Mouse (Mus musculus) lung, embryonic 15.5 days (tissue): ENCODE measurements around the gene Zfp341. TPM values are rescaled to one million over a fixed set of nuclear protein-coding genes. Genes with fewer than 3 reads are reported as not detected.
A peak's percentile ranks its signal among the peaks of the same experiment; 100 is the strongest.

Source experiments
- ATAC-seq: fragments of 200-750 bp; cut with Nextera tagmentation; 2 replicates; pipeline ENCODE4 v1.8.0; 2017; ENCODE audit warnings: moderate number of reproducible peaks, borderline replicate concordance; ENCODE audit not compliant: low FRiP score, low TSS enrichment; ENCODE audit errors: extremely low read depth
- H3K27ac ChIP-seq: fragments of 300-500 bp; sonication (generic); 2 replicates; pipeline ENCODE4 v1.5.1; 2015; ENCODE audit warnings: moderate library complexity, mild to moderate bottlenecking, inconsistent platforms
- H3K27me3 ChIP-seq: fragments of 300-500 bp; sonication (generic); 2 replicates; pipeline ENCODE4 v1.6.1; 2015; ENCODE audit warnings: inconsistent platforms
- H3K36me3 ChIP-seq: fragments of 300-500 bp; sonication (generic); 2 replicates; pipeline ENCODE4 v1.6.1; 2015; ENCODE audit warnings: inconsistent platforms
- H3K4me1 ChIP-seq: fragments of 300-500 bp; sonication (generic); 2 replicates; pipeline ENCODE4 v1.6.1; 2015; ENCODE audit warnings: inconsistent platforms
- H3K4me2 ChIP-seq: fragments of 300-500 bp; sonication (generic); 2 replicates; pipeline ENCODE4 v1.6.1; 2015; ENCODE audit warnings: inconsistent platforms, mild to moderate bottlenecking, moderate library complexity
- H3K4me3 ChIP-seq: fragments of 300-500 bp; sonication (generic); 2 replicates; pipeline ENCODE4 v1.5.1; 2015; ENCODE audit warnings: mild to moderate bottlenecking, inconsistent platforms
- H3K9ac ChIP-seq: fragments of 300-500 bp; sonication (generic); 2 replicates; pipeline ENCODE4 v1.6.1; 2015; ENCODE audit warnings: inconsistent platforms
- H3K9me3 ChIP-seq: fragments of 300-500 bp; sonication (generic); 2 replicates; pipeline ENCODE4 v1.6.1; 2016; ENCODE audit warnings: inconsistent platforms
- WGBS: fragments of 180-500 bp; shearing (Covaris S2); methylation state at CpG from one replicate; pipeline ENCODE4 v1.1.7; 2015; 5-methylcytosine and 5-hydroxymethylcytosine counted together
- polyA plus RNA-seq: library from polyadenylated mRNA; unstranded; fragments of >200 nt; fragmentation: Nextera tagmentation; extraction: Ambion mirVana; gene quantifications from 2 replicates; pipeline ENCODE4 v1.2.1, GENCODE M21; 2015

The Zfp341 gene
- polyA plus RNA-seq, 1 experiment from 2014 or later: 1.0 TPM

DNA sequence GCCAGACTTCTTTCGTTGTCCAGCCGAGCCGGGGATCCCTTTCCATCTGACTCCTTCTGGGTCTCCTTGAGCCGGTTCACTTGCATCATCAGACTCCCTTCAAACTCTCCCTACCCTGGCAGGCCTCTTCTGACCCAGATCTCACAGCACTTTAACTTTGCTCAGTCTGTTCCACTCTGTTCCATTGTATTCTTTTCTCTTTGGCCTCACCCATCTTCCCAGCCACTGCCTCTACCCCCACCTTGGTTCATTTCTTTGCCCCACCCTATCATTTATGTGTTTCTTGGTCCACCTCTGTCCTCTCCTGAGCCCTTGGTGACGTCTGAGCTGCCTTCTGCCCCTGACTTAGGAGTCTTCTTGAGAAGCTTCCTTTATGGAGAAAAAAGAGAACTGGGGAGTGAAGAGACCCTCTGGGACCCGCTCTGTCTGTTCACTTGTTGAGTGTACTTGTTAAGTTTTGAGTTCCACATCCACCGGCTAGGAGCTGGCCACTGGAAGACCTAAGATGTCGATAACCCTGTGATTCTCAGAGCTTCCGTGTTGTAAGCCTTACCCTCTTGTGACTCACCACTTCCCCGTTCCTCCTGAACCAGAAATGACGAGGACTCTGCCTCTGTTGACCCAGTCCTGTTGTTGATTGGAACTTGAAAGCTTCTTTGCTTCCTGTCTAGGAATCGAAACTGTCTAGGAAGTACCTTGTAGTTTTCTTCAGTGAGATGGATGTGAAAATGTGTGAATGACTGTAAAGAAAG, 44.6 kb downstream of the Zfp341 start:
- peak overlapping the region; percentile 89 for H3K9ac ChIP-seq
- H3K27ac ChIP-seq: peak overlapping the region; percentile 81
- WGBS: under 1% methylated on average over 12 of the region's 12 CpGs
- no peaks in the 10 kb centered on the region for H3K9me3 ChIP-seq
- H3K36me3 ChIP-seq: peaks cover 14% of the 10 kb centered on the region
- no peaks in the 10 kb centered on the region for H3K27me3 ChIP-seq
- peak overlapping the region; percentile 70 for H3K4me2 ChIP-seq
- peaks cover 21% of the 10 kb centered on the region for H3K4me1 ChIP-seq
- peak overlapping the region; percentile 86 for H3K4me3 ChIP-seq
- ATAC-seq: no peak

DNA sequence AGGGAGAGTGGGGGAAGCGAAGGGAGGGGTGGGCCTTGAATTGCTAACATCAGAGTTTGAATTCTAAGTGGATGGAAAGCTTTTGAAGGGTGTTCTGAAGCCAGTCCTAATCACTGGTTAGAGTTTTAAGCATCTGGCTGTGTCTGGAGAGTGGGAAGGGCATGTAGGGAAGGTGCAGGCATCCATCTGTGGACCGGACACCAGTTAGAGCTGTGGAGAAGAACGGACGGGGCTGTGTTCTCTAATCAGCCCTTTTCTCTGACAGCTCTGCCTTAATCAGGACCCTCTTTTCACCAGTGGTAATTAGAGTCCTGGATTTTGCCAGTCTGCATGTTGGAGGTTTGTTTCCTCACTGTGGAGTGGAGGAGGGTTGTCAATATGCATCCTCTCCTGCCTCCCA, 46.0 kb downstream of the Zfp341 start:
- H3K27me3 ChIP-seq: no peaks in the 10 kb centered on the region
- peak overlapping the region; percentile 70 for H3K4me2 ChIP-seq
- no peaks in the 10 kb centered on the region for H3K9me3 ChIP-seq
- H3K36me3 ChIP-seq: peaks cover 17% of the 10 kb centered on the region
- WGBS: 79% methylated on average over 4 of the region's 4 CpGs
- peak overlapping the region; percentile 89 for H3K9ac ChIP-seq
- peak overlapping the region; percentile 86; the same call in 1 of the 2 replicates for H3K4me3 ChIP-seq
- H3K27ac ChIP-seq: no peak overlapping the region
- no peak for ATAC-seq
- H3K4me1 ChIP-seq: peaks cover 21% of the 10 kb centered on the region

DNA sequence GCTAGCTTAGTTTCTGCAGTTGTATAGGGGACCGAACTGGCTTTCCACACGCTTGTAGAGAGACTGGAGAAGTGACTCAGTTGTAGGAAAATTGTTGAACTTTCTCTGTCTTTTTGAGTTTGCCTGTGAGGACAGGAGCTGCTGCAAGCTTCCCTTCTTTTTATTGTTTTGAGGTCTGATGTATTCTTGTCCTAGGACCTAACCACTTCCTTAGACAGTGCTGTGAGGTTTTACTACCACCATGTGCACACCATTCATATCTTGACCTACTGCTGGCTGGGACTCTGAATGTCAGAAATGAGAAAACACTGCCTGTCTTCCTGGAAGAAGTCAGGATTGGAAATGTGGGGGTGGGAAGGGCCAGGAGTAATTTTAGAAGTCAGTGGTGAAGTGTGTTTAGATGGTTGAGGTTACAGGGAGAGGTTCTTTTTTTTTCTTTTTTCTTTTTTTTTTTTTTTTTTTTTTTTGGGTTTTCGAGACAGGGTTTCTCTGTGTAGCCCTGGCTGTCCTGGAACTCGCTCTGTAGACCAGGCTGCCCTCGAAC, 46.5 kb downstream of the Zfp341 start:
- Histone ChIP-seq H3K27ac (no peak overlapping the region), H3K9ac (peak overlapping the region; percentile 89; the same call in 1 of the 2 replicates), H3K4me1 (peaks cover 21% of the 10 kb centered on the region), H3K9me3 (no peaks in the 10 kb centered on the region), H3K36me3 (peaks cover 17% of the 10 kb centered on the region), H3K4me2 (peak overlapping the region; percentile 70; the same call in 1 of the 2 replicates), H3K27me3 (no peaks in the 10 kb centered on the region), H3K4me3 (peak overlapping the region; percentile 3; the same call in 1 of the 2 replicates)
- WGBS: 83% methylated on average over 4 of the region's 5 CpGs
- no peak for ATAC-seq

DNA sequence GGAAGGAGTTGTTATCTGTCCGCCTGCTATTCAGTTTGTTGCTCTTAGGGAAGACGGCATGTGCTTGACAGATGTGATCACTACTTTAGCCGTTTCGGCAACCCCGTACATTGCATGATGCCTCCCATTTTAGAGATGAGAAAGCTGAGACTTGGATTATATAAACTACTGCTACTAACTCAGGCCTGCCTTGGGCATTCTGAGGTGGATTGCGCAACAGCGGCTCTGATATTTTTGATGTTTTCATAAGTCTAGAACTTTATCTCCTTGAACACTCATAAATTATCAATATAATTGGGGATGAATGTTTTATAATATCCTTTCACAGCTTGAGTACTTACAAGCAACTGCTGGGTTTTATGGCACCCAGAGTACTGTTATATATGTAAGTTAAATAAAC, 55.6 kb downstream of the Zfp341 start:
- H3K36me3 ChIP-seq: 0 out of 2 replicates have a peak, but pooled peaks cover 3% of the 10 kb centered on the region
- no peak overlapping the region for H3K27ac ChIP-seq
- no peaks in the 10 kb centered on the region for H3K9me3 ChIP-seq
- H3K4me3 ChIP-seq: no peak overlapping the region
- ATAC-seq: no peak
- H3K9ac ChIP-seq: no peak overlapping the region
- no peaks in the 10 kb centered on the region for H3K27me3 ChIP-seq
- 0 out of 2 replicates have a peak, but pooled peaks cover 3% of the 10 kb centered on the region for H3K4me1 ChIP-seq
- 71% methylated on average over 7 of the region's 7 CpGs for WGBS
- H3K4me2 ChIP-seq: no peak overlapping the region

DNA sequence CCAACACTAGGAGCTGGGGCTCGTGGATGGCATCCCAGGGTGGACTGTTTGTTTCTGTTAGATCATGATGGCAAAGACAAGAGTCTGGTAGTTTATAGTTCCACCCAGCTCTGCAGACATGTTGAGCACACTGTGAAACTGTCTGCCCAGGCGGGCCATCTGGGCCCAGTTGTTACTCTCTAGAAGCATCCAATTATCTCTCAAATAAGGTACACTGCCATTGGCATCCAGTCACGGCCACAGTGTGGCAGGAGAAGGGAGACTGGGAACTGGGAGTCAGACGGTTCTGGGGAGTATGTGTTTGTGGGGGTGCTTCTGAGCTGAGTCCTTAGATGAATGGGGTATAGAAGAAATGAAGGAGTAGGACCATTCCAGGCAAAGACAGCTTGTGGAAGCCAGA, 57.0 kb downstream of the Zfp341 start:
- no peak overlapping the region for H3K27ac ChIP-seq
- 0 out of 2 replicates have a peak, but pooled peaks cover 7% of the 10 kb centered on the region for H3K4me1 ChIP-seq
- no peak overlapping the region for H3K4me2 ChIP-seq
- H3K27me3 ChIP-seq: no peaks in the 10 kb centered on the region
- no peak overlapping the region for H3K4me3 ChIP-seq
- H3K9ac ChIP-seq: no peak overlapping the region
- 61% methylated on average over 4 of the region's 4 CpGs for WGBS
- no peaks in the 10 kb centered on the region for H3K9me3 ChIP-seq
- H3K36me3 ChIP-seq: no peaks in the 10 kb centered on the region
- no peak for ATAC-seq

DNA sequence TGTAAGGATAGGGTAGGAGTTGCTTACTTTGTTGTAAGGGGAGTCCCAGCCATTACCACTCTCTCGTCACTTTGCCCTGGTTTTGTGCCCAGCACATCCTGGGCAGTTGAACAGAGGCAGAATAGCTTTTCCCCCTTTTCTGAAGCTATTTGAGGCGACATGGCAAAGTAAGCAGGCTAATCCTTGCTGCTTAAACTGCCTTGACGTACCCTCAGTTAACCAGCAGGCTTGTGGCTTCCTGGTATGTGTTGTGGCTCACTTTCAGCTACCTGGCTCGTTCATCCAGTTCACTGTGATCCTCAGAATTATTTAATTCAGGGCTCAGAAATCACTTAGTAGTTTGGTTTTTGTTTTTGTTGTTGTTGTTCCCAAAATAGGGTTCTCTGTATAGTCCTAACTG, 57.6 kb downstream of the Zfp341 start:
- no peaks in the 10 kb centered on the region for H3K27me3 ChIP-seq
- no peak overlapping the region for H3K4me2 ChIP-seq
- 0 out of 2 replicates have a peak, but pooled peaks cover 7% of the 10 kb centered on the region for H3K4me1 ChIP-seq
- no peak overlapping the region for H3K27ac ChIP-seq
- no peak overlapping the region for H3K9ac ChIP-seq
- H3K4me3 ChIP-seq: no peak overlapping the region
- no peak for ATAC-seq
- no peaks in the 10 kb centered on the region for H3K9me3 ChIP-seq
- 80% methylated on average over 4 of the region's 4 CpGs for WGBS
- no peaks in the 10 kb centered on the region for H3K36me3 ChIP-seq

DNA sequence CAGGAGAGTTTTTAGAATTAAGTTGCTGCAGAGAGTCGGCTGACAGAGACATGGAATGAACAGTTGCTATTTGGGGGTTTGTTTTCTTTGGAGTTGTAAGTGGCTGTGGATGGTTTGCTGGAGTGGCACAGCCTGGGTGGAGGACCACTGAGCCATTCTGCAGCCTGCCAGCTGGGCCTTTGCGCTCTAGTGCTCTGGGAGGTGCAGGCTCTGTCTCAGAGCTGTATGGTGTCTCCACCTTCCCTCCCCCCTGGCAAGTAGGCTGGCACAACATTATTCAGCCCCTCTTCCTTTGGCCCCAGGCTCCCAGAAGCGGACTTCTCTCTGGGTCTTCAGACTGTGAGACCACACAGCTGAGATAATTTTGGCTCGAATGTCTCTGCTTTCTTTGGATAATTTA, 60.9 kb downstream of the Zfp341 start:
- Histone ChIP-seq H3K27ac (peak overlapping the region; percentile 20; the same call in 1 of the 2 replicates), H3K4me2 (no peak overlapping the region), H3K4me3 (no peak overlapping the region), H3K9me3 (no peaks in the 10 kb centered on the region), H3K27me3 (no peaks in the 10 kb centered on the region), H3K36me3 (no peaks in the 10 kb centered on the region), H3K9ac (no peak overlapping the region), H3K4me1 (peaks cover 31% of the 10 kb centered on the region)
- no peak for ATAC-seq
- WGBS: 63% methylated on average over 4 of the region's 4 CpGs

DNA sequence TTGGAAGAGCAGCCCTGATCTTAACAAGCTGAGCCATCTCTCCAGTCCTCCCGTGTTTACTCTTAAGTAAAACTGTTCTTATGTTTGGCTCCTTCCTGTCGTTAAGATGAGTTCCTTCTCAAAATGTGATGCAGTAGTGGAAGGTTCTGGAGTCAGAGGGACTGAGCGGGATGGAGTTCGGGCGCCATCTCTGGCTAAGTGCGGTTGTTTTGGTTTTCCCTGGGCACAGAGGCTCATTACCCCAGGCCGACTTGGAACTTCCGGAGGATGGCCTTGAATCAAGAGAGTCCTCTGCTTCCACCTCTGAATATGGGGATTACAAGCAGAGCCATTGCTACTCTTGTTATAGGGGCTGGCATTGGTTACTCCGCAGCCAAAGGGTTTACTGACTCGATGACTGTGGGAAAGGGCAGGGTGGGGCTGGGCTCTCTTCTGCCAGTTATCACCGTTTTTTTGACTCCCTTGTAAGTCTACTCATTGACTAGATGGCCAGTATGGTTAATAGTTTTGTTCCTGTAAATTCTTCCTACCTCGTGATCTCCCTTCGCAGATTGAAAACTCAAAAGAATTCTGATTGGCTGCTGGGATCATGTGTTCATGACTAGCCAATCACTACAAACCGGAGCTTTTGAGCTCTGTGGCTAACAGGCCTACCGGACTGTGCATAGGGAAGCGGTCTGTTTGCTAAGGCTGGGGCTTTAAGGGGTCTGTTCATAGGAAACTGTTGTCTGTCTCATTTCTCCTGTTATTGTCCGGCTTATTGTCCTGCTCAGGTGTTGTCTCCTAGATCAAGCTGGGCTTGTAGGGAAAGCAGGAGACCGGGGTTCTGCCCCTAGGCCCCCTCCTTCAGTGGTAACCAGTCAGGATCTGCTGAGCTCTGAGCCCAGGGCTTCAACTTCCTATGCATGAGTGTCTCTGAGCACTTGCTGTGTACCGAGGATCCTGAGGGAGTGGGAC, 63.8 kb downstream of the Zfp341 start:
- WGBS: 49% methylated on average over 19 of the region's 19 CpGs
- peak overlapping the region; percentile 20; the same call in 1 of the 2 replicates for H3K9ac ChIP-seq
- H3K27me3 ChIP-seq: no peaks in the 10 kb centered on the region
- ATAC-seq: peak; percentile 66
- peak overlapping the region; percentile 15; the same call in 1 of the 2 replicates for H3K4me3 ChIP-seq
- H3K36me3 ChIP-seq: no peaks in the 10 kb centered on the region
- peak overlapping the region; percentile 47 for H3K4me2 ChIP-seq
- H3K9me3 ChIP-seq: no peaks in the 10 kb centered on the region
- peak overlapping the region; percentile 93 for H3K27ac ChIP-seq
- peaks cover 34% of the 10 kb centered on the region for H3K4me1 ChIP-seq

DNA sequence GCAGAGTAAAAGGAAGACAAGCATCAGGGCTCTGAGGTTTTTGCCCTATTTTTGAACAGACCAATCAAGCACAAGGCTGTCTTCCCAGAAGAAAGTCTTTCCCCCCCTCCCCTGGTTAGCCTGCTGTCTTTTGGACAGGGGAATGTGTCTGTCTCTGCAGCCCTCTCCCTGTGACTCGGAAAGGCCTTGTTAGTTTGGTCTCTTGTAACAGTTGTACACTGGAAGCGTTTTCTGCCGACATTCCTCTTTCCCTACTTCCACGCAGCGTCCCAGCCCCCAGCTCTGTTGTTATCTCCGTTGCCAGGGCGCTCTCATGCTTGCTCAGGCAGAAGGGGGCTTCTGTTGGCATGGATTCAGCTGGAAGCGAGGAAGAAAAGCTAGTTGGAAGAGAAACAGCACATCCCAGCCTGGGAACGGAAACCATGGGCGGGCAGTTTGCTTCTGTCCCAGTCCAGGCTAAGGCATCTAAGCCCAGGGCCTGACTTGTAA, 64.6 kb downstream of the Zfp341 start:
- peaks cover 34% of the 10 kb centered on the region for H3K4me1 ChIP-seq
- peak overlapping the region; percentile 15 for H3K4me3 ChIP-seq
- peak overlapping the region; percentile 93 for H3K27ac ChIP-seq
- ATAC-seq: peak; percentile 81
- H3K9me3 ChIP-seq: no peaks in the 10 kb centered on the region
- H3K9ac ChIP-seq: no peak overlapping the region; the same call in 1 of the 2 replicates
- no peaks in the 10 kb centered on the region for H3K36me3 ChIP-seq
- H3K4me2 ChIP-seq: peak overlapping the region; percentile 47
- H3K27me3 ChIP-seq: no peaks in the 10 kb centered on the region
- 9% methylated on average over 10 of the region's 10 CpGs for WGBS

DNA sequence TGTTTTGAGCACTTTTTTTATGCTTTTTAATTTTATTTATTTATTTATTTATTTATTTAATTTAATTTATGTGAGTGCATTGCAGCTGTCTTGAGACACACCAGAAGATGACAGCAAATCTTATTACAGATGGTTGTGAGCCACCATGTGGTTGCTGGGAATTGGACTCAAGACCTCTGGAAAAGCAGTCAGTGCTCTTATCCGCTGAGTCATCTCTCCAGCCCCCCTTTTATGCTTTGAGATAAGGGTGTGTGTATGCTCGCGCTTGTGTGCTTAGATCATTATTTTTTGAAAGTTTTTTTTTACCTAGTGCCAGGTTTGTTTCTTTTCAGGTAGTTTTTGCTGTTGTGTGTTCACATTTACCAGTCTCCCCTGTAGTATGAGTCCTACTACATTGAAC, 65.9 kb downstream of the Zfp341 start:
- Histone ChIP-seq H3K4me3 (no peak overlapping the region), H3K4me1 (peaks cover 28% of the 10 kb centered on the region), H3K9me3 (no peaks in the 10 kb centered on the region), H3K27ac (no peak overlapping the region), H3K27me3 (no peaks in the 10 kb centered on the region), H3K36me3 (no peaks in the 10 kb centered on the region), H3K9ac (no peak overlapping the region), H3K4me2 (no peak overlapping the region)
- 67% methylated on average over 3 of the region's 3 CpGs for WGBS
- ATAC-seq: no peak

DNA sequence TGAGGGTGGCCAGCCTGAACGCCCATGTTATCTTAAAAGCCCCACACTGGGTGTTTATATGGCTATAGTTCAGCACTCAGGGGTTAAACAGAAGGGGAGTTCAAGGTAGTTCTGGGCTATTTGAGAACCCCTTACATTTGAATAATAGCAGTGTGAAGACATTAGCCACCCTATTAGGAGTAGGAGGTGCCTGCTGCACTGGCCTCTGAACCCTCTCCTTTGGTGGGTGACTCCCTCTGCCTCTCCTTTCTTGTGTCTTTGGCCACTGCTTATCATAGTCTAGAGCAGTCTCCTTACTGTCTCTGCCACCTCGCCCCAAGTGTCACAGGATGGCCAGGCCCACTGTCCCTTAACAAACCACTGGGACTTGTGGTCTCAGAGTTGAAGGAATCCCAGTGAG, 67.2 kb downstream of the Zfp341 start:
- no peak for ATAC-seq
- Histone ChIP-seq H3K9me3 (no peaks in the 10 kb centered on the region), H3K4me2 (no peak overlapping the region), H3K27ac (no peak overlapping the region), H3K4me3 (no peak overlapping the region), H3K36me3 (no peaks in the 10 kb centered on the region; the same call in 1 of the 2 replicates), H3K9ac (no peak overlapping the region), H3K4me1 (peaks cover 27% of the 10 kb centered on the region), H3K27me3 (no peaks in the 10 kb centered on the region)
- WGBS: 78% methylated on average over 2 of the region's 2 CpGs
